Mouse (Mus musculus): ENCODE measurements around the gene Cep57l1. TPM values are rescaled to one million over a fixed set of nuclear protein-coding genes. Genes with fewer than 3 reads are reported as not detected.
A peak's percentile ranks its signal among the peaks of the same experiment; 100 is the strongest.

Cep57l1 gene
- total RNA-seq, 4 experiments from 2014 or later, result 6.9 to 8.9 (median 8.4) TPM

- no peak for DNase-seq (ENCODE audit: low spot score in 2 of 2)
These were observed 8.5 kb upstream of the Cep57l1 start for GRCm38 (mm10) chr10:41818036-41818732.

- DNase-seq (ENCODE audit: low spot score in 2 of 2), result no peak
These were observed 6.8 kb upstream of the Cep57l1 start for GRCm38 (mm10) chr10:41816516-41816915.

- no peak for DNase-seq (ENCODE audit: low spot score in 2 of 2)
These were observed 4.7 kb upstream of the Cep57l1 start for GRCm38 (mm10) chr10:41814305-41814853.

DNA sequence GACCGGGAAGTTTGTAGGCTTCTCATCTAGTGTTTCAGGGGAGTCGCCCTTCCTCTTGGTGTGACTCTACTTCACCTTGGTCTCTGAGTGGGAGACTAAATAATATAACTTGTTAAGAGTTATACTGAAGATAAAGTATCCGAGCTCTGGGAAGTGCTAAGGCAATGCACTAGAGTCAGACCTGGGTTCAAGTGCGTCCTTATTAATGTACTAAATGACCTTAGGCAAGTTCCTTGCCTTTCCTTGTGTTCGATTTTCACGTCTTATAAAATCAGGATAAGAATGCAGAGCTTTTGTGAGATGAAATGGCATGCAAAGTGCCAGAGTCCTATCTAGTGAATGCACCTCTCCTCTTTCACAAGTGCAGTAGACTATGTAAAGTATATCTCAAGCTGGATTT lies 2.9 kb upstream of the Cep57l1 start:
- no peak for DNase-seq (ENCODE audit: low spot score in 2 of 2)

DNA sequence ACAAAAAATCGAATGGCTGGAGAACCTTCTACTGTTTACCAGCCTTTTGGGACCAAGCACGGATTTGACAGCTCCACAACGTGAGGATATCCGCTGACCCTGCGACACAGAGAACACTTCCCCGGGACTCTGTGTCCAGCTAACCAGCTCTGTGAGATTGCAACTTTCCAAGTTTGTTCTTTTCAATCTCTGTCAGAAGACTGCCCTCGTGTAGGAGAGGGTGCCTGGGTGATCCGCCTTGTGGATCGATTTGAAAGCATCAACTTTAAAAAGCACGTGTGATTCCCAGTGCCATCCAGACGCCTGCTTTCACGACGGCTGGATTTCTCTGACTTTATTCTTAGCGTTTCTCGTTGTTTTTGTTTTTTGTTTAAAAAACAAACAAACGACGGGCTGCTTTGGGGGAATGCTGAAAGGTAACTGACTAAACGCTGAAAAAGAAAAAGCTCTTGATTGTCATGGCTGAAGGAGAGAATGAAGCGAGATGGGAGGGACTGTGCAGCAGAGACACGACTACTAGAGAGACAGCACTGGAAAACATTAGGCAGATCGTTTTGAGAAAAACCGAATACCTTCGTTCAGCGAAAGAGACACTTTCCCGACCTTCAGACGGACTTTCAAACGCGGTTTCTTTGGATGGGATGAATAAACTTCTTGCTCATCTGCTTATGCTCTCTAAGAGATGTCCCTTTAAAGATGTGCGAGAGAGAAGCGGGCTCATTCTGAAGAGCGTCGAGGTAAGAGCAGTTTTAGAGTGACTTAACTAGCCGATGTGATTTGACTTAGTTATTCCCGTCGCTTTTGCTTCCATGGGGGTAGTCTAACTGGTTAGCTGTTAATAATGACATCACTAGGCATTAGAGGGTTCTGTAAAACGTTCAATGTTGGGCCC lies 1.1 kb upstream of the Cep57l1 start:
- DNase-seq (ENCODE audit: low spot score in 2 of 2), result peak in 1 of 2 experiments; percentile 32

DNA sequence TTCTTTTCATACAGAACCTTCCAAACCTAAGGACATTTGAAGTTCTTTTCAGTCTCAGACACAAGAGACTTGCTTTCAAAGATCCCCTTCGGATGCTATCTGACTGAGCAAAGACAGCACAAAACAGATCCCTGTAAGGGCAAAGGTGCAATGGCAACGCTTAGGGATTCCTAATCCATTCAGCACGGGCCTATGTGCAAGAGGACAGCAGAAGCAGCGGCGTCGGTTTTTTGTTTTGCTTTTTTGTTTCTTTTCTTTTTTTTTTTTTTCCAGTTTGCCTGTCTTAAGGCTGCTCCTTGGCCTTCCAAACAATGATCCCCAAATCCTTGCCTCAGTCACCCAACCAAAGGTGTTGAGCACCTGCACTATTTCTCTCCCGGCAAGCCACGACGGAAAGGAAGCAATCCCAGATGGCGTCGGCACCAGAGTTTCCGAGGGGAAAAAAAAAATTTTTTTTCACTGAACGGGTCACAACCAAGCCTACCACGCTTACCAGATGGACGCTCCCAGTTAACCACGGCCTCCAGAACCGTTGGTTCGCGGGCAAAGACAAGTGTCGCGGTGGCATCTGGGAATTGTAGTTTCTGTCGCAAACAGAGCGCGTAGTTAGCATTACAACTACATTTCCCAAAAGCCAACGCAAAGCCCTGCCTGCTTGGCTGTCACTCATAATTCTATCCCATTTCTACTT lies 446 bp downstream of the Cep57l1 start:
- DNase-seq (ENCODE audit: low spot score in 2 of 2), result peak in 1 of 2 experiments; percentile 89

DNA sequence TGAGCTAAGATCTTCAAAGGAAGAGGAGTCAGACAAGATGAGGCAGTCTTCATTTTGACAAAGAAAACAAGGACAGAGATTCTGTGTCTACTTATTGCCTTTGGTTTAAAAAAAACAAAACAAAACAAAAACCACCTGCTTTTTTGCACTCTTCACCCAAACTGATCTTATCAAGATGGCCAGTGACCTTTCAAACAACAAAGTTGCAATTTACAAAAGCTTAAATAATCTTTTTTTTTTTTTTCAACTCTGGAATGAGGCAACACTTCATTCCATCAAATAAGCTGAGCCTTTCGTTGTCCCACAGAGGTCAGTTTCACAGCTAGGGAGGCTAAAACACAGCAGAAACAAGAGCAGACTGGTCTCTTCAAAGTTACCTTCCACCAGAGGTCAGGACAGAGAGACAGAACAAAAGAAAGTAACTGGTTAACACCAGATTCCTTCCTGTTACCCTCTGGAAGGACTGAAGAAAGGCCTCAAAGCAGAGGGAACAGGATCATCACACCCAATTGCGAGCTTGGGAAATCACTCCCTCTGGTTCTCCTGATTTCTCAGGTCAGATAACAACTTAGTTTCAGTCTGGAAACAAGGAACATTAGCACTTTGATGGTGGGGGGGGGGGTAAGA lies 3.8 kb downstream of the Cep57l1 start:
- DNase-seq (ENCODE audit: low spot score in 2 of 2), result no peak

DNA sequence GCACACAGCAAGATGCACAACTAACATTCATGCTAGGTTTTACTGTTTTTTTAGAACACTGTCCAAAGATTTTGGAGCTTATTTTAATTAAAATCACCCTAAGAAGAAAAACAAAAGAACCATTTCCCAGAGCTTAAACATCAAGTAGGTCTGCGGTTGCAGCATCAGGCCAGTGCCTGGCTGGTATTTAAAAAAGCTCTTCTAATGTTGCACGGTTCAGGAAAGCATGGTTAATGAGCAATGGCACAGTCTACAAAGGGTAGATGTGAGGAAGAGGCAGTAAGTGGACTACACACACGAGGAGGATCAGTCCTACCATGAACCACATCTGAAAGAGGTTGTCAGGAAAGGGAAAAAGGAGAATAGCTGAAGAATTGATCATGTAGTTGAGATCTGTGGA lies 5.0 kb downstream of the Cep57l1 start:
- DNase-seq (ENCODE audit: low spot score in 2 of 2), result no peak

DNA sequence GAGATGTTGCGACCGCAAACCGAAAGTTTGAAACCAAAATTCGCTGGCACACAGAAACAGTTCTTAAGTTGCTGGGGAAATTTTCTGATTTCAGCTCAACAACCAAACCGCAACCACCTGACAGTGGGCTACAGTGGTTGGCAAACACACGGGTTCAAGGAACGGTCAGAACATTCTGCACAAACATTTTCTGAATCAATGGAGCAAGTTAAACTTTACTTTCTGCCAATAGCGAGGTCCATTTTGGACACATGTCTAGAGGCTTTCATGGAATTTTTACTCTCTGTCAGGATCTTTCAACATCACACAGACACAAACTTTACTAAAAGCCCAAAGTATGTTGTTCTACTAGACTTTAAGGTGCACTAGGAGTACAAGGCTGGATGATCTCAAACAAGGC lies 6.2 kb downstream of the Cep57l1 start:
- no peak for DNase-seq (ENCODE audit: low spot score in 2 of 2)

DNA sequence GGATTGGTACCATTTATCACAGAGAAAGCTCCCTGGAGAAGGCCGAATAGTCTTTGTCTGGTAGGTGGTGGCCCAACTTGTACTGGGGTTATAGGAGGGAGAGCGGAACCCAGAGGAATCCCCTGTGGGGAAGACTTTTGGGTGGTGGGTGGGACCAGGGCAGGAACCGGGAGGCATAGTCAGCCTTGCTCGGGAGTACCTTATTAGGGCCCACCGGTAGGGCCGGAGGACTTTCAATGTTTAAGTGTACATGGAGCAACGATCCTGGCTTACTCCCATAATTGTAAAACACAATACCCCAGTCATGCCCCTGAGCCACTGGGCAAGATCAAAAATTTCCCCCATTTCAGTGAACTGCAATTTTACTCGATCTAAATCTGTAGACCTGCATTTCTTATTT lies 12.4 kb downstream of the Cep57l1 start:
- no peak for DNase-seq (ENCODE audit: low spot score in 2 of 2)

- no peak for DNase-seq (ENCODE audit: low spot score in 2 of 2)
These were observed 17.3 kb downstream of the Cep57l1 start for GRCm38 (mm10) chr10:41792375-41792774.

- no peak for DNase-seq (ENCODE audit: low spot score in 2 of 2)
These were observed 42.4 kb downstream of the Cep57l1 start for GRCm38 (mm10) chr10:41767254-41767653.

- no peak for DNase-seq (ENCODE audit: low spot score in 2 of 2)
These were observed 43.4 kb downstream of the Cep57l1 start for GRCm38 (mm10) chr10:41766280-41766679.

DNA sequence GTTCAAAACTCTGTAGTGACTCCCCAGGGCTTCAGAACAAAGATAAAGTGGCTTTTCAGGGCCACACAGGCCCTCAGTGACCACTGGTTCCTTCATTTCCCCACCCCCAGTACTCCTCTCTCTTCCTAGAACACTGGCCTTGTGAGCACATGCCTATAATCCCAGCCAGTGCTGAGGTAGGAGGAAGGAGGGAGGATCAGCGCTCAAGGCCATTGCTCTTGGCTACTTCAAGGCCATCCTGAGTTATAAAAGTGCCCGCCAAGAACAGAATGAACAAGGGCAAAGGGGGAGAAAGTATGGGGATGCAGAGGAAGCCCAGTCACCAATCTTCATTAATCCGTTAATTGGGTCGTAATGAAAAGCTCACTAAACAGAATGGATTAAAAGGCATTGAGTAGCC lies 44.1 kb downstream of the Cep57l1 start:
- DNase-seq (ENCODE audit: low spot score in 2 of 2), result no peak

- DNase-seq (ENCODE audit: low spot score in 2 of 2), result no peak
These were observed 45.8 kb downstream of the Cep57l1 start for GRCm38 (mm10) chr10:41763741-41764385.

DNA sequence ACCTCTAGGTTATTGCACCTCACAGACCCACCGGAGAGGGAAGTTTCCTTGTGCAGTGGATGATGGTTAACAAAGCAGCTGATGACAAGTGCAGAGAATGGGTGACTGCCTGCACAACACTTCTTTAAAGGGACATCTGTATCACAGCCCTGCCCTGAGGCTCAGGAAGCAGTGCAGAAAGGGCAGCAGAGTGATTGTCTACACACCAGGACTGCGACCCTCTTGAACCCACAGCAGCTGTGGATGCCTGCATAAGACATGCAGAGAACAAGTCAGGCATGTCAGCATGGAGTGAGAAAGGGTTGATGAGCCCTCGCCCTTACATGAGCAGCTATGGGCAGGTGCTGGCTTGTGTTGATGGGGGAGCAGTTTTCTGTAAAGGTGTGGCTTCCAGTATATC lies 48.8 kb downstream of the Cep57l1 start:
- no peak for DNase-seq (ENCODE audit: low spot score in 2 of 2)

DNA sequence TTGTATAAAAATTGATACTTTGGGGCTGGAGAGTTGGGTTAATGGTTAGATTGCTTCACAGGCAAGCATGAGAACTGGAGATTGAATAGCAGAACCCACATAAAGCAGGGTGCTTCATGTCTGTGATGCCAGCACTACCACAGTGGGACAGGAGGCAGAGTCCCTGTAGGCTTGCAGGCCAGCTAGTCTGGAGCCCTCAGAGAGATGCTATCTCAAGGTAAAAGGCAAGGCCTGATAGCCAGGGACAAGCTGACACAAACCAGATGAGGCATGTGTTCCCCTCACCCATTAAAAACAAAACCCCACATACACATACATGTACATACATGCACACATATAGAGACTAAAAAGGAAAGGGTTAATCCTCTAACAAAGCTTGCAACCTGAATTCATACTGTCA lies 51.6 kb downstream of the Cep57l1 start:
- no peak for DNase-seq (ENCODE audit: low spot score in 2 of 2)

DNA sequence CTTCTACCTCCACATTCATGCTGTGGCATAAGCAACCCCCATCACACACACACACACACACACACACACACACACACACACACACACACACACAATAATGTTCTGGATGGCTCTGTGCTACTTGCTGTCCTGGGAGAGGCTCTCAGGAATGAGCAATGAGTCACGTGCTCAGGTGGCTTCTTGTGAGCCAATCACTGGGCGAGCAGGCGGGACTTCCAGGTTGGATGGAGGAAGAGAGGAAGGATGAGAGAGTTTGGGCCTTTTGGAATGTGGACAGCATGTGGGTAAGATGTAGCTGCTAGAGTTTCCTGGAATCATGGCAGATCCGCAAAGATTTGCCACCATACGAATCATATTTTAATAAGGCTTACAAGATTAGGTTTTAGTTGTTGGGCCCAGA lies 52.4 kb downstream of the Cep57l1 start:
- DNase-seq (ENCODE audit: low spot score in 2 of 2), result no peak

- DNase-seq (ENCODE audit: low spot score in 2 of 2), result no peak
These were observed 57.7 kb downstream of the Cep57l1 start for GRCm38 (mm10) chr10:41751867-41752480.

- DNase-seq (ENCODE audit: low spot score in 2 of 2), result no peak
These were observed 60.4 kb downstream of the Cep57l1 start for GRCm38 (mm10) chr10:41749306-41749705.
